Mouse (Mus musculus): ENCODE data around the gene Cux2. TPM values are rescaled to one million over a fixed set of nuclear protein-coding genes. Genes with fewer than 3 reads are reported as not detected.

Gene Cux2
- total and polyA plus RNA-seq, 3 experiments = 0.17 TPM; not detected in 2

DNA sequence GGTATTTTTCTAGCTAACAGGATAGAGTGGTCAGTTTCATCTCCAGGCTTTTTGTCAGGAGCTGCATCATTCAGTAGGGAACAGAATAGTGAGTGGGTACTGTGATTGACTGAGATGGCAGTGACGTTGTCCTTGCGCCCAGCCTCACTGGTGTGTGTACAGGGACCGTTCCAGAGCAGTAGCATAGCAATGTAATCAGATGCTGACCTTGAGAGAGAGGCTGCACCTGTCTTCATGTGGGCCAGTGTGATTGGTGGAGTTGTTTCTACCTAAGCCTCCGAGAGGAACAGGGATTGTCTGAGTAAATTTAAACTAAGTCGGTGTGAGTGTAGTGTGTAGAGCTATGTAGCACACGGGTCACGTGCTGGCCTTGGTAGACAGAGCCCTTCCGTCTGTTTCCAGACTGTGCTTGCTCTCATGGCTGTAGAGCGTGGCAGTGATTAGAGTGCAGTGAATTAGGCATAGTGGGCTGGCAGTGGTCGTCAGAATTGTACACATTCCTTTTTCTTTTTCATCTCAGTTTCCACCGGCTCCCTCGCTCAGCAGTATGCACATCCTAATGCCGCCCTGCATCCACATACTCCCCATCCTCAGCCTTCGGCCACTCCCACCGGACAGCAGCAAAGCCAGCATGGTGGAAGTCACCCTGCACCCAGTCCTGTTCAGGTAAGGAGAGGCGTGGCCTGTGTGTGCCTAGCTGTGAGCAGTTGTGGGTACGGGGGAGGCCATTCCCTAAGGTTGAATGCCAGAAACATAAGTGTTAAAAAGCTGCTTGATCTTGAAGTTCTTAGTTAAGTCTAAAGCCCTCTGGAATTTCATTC, 239.4 kb downstream of the Cux2 start:
- TF ChIP-seq HCFC1 (IDR thresholded peaks at IDR 0.05; ENCODE audit: low read depth, low read length) (no peak), GABPA (IDR thresholded peaks at IDR 0.05; ENCODE audit: insufficient replicate concordance, low read depth, low read length) (no peak), RAD21 (IDR thresholded peaks at IDR 0.05; ENCODE audit: low read depth, low read length) (no peak), ELF1 (IDR thresholded peaks at IDR 0.05; ENCODE audit: low read depth, low read length) (no peak), USF2 (conservative IDR thresholded peaks at IDR 0.05; ENCODE audit: low read depth, low read length) (no peak), POLR2A (IDR thresholded peaks at IDR 0.05; ENCODE audit: low read depth, low read length) (no peak), TBP (conservative IDR thresholded peaks at IDR 0.05; ENCODE audit: low read depth, low read length) (no peak), CHD1 (IDR thresholded peaks at IDR 0.05; ENCODE audit: low read depth, low read length) (no peak), ZNF384 (IDR thresholded peaks at IDR 0.05; ENCODE audit: low read depth, low read length) (no peak), ZMIZ1 (IDR thresholded peaks at IDR 0.05; ENCODE audit: low read depth, low read length) (no peak), PAX5 (IDR thresholded peaks at IDR 0.05; ENCODE audit: low read length) (no peak), ETS1 (conservative IDR thresholded peaks at IDR 0.05; ENCODE audit: low read depth, low read length) (no peak)
- no peaks in the 10 kb centered on the region for H3K79me2 ChIP-seq (replicated peaks; ENCODE audit: control insufficient read depth, extremely low read depth, insufficient read depth, poor library complexity, severe bottlenecking)
- in situ Hi-C loops (cut with MboI; ENCODE audit: low pct_ligation_motif_present, low pct_unique_long_range_greater_than_20kb, low sequenced_read_pairs) (loop anchor here (5.0 kb wide), 1 partner anchor 37 kb away; the partner anchor contains the start of gene Pheta1), dilution Hi-C loops (cut with MboI; ENCODE audit: extremely low pct_ligation_motif_present, extremely low pct_unique_long_range_greater_than_20kb, low sequenced_read_pairs) (no loop called here)
- no peak overlapping the region for H3K9ac ChIP-seq (ENCODE audit: insufficient read depth, low read depth)
- no peaks in the 10 kb centered on the region for H3K27me3 ChIP-seq (replicated peaks)
- DNase-seq (ENCODE audit: extremely low read depth) = no peak
- H3K27ac ChIP-seq (ENCODE audit: insufficient read depth, low read depth) = no peak overlapping the region
- peaks cover 49 to 82% of the 10 kb centered on the region in 2 experiments for H3K36me3 ChIP-seq (replicated peaks in 1 of 2; ENCODE audit: control insufficient read depth in 1 of 2, insufficient read depth in 1 of 2, low read length in 1 of 2)
- H3K4me1 ChIP-seq (ENCODE audit: control insufficient read depth in 1 of 2, insufficient read depth in 2 of 2) = peaks cover 13 to 20% of the 10 kb centered on the region in 2 experiments
- no peak overlapping the region for H3K4me2 ChIP-seq (ENCODE audit: insufficient read depth, low read depth, poor library complexity, severe bottlenecking)
- no peak overlapping the region for H3K4me3 ChIP-seq (replicated peaks in 1 of 3; ENCODE audit: low read depth in 2 of 3, low read length in 2 of 3, poor library complexity in 1 of 3)
- no peaks in the 10 kb centered on the region for H3K9me3 ChIP-seq (replicated peaks; ENCODE audit: low read length)

DNA sequence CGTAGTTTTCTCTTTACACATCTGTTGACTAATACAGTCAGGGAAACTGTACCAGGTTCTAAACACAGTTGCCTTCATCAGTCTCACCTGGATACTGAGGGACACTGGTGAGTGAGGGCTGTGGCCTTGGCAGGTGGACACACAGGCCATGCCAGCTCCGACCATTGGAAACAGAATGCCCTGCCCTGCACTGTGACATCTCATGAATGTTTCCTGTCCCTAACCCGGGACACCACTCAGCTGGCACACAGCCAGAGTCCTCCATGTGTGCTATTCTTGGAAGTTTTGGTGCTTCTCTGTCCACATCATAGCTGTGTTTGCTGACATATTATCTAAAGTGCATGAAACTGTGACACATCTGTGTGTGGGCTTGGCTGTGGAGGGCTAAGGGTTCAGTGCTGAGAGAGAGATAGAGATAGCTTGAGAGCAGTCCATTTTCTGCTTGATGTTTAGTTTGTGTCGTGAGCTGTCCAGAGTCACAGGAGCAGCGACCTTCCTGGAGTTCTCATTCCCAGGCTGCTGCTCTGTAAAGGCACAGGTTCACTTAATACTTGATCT, 240.2 kb downstream of the Cux2 start:
- H3K79me2 ChIP-seq (replicated peaks; ENCODE audit: control insufficient read depth, extremely low read depth, insufficient read depth, poor library complexity, severe bottlenecking) = no peaks in the 10 kb centered on the region
- no peak for DNase-seq (ENCODE audit: extremely low read depth)
- TF ChIP-seq CHD2 (IDR thresholded peaks at IDR 0.05; ENCODE audit: low read length) = no peak
- no peak for TF ChIP-seq JUN (IDR thresholded peaks at IDR 0.05; ENCODE audit: insufficient read depth, low read depth, low read length)
- no peak for TF ChIP-seq USF1 (IDR thresholded peaks at IDR 0.05; ENCODE audit: low read depth, low read length)
- no peak for TF ChIP-seq ZNF384 (IDR thresholded peaks at IDR 0.05; ENCODE audit: low read depth, low read length)
- TF ChIP-seq TCF12 (IDR thresholded peaks at IDR 0.05; ENCODE audit: low read depth, low read length) = no peak
- TF ChIP-seq MXI1 (IDR thresholded peaks at IDR 0.05; ENCODE audit: low read depth, low read length) = no peak
- no peak for TF ChIP-seq RAD21 (IDR thresholded peaks at IDR 0.05; ENCODE audit: low read depth, low read length)
- TF ChIP-seq ZKSCAN1 (IDR thresholded peaks at IDR 0.05; ENCODE audit: borderline replicate concordance, low read depth, low read length) = no peak
- TF ChIP-seq MAFK (IDR thresholded peaks at IDR 0.05; ENCODE audit: insufficient replicate concordance, low read length) = no peak
- TF ChIP-seq MEF2A (IDR thresholded peaks at IDR 0.05; ENCODE audit: borderline replicate concordance, low read depth, low read length) = no peak
- no peak for TF ChIP-seq E2F4 (IDR thresholded peaks at IDR 0.05; ENCODE audit: insufficient replicate concordance, low read depth, low read length)
- TF ChIP-seq UBTF (IDR thresholded peaks at IDR 0.05; ENCODE audit: low read depth, low read length) = no peak
- H3K4me3 ChIP-seq (replicated peaks in 1 of 3; ENCODE audit: low read depth in 2 of 3, low read length in 2 of 3, poor library complexity in 1 of 3) = no peak overlapping the region
- H3K27me3 ChIP-seq (replicated peaks) = no peaks in the 10 kb centered on the region
- no peak overlapping the region for H3K27ac ChIP-seq (ENCODE audit: insufficient read depth, low read depth)
- H3K36me3 ChIP-seq (replicated peaks in 1 of 2; ENCODE audit: control insufficient read depth in 1 of 2, insufficient read depth in 1 of 2, low read length in 1 of 2) = peaks cover 45 to 79% of the 10 kb centered on the region in 2 experiments
- no peak overlapping the region for H3K9ac ChIP-seq (ENCODE audit: insufficient read depth, low read depth)
- H3K9me3 ChIP-seq (replicated peaks; ENCODE audit: low read length) = no peaks in the 10 kb centered on the region
- H3K4me2 ChIP-seq (ENCODE audit: insufficient read depth, low read depth, poor library complexity, severe bottlenecking) = no peak overlapping the region
- dilution Hi-C loops (cut with MboI; ENCODE audit: extremely low pct_ligation_motif_present, extremely low pct_unique_long_range_greater_than_20kb, low sequenced_read_pairs) (no loop called here), in situ Hi-C loops (cut with MboI; ENCODE audit: low pct_ligation_motif_present, low pct_unique_long_range_greater_than_20kb, low sequenced_read_pairs) (loop anchor here (5.0 kb wide), 1 partner anchor 38 kb away; the partner anchor contains the start of gene Pheta1)
- H3K4me1 ChIP-seq (ENCODE audit: control insufficient read depth in 1 of 2, insufficient read depth in 2 of 2) = peaks cover 13 to 20% of the 10 kb centered on the region in 2 experiments
